Mouse (Mus musculus) MEL (cell line): ENCODE measurements around the gene Ipo13. TPM values are rescaled to one million over a fixed set of nuclear protein-coding genes. Genes with fewer than 3 reads are reported as not detected.

Source experiments
- DNase-seq: peaks from one replicate; pipeline ENCODE4 v3.0.0; 2011; ENCODE audit warnings: low read depth, low spot score
- H3K27ac ChIP-seq: 2 replicates; pipeline ENCODE4 v1.5.1; 2012; ENCODE audit warnings: low read depth, mild to moderate bottlenecking, control low read depth, low read length, moderate library complexity; ENCODE audit not compliant: control insufficient read depth
- H3K27me3 ChIP-seq, 2 experiments: fragments of 150-350 bp in 1 of 2; sonication (generic) in 1 of 2; 2 replicates each; pipeline ENCODE4 v1.6.1; 2012; ENCODE audit warnings: low read length in 2 of 2, mild to moderate bottlenecking in 2 of 2, improper control_type of control experiment in 1 of 2, moderate library complexity in 1 of 2; ENCODE audit not compliant: insufficient read depth in 2 of 2, control insufficient read depth in 1 of 2
- H3K36me3 ChIP-seq, 2 experiments: 2 replicates each; pipeline ENCODE4 v1.6.1; 2012 to 2014; ENCODE audit warnings: low read length in 2 of 2, improper control_type of control experiment in 1 of 2, inconsistent platforms in 1 of 2, mild to moderate bottlenecking in 1 of 2; ENCODE audit not compliant: insufficient read depth in 2 of 2, control insufficient read depth in 1 of 2
- H3K4me1 ChIP-seq, 2 experiments: fragments of 150-350 bp in 1 of 2; sonication (generic) in 1 of 2; 2 replicates each; pipeline ENCODE4 v1.6.1; 2012; ENCODE audit warnings: low read length in 2 of 2, improper control_type of control experiment in 1 of 2, mild to moderate bottlenecking in 1 of 2; ENCODE audit not compliant: insufficient read depth in 2 of 2, control insufficient read depth in 1 of 2
- H3K4me3 ChIP-seq, 2 experiments: fragments of 150-350 bp in 1 of 2; sonication (generic) in 1 of 2; 2 replicates each; pipeline ENCODE4 v1.5.1; 2012; ENCODE audit warnings: low read depth in 2 of 2, low read length in 2 of 2, mild to moderate bottlenecking in 2 of 2, moderate library complexity in 2 of 2, control low read depth in 1 of 2, improper control_type of control experiment in 1 of 2; ENCODE audit not compliant: control insufficient read depth in 1 of 2, insufficient read depth in 1 of 2
- H3K79me2 ChIP-seq: 2 replicates; pipeline ENCODE4 v1.6.1; 2012; ENCODE audit warnings: mild to moderate bottlenecking, low read length, moderate library complexity; ENCODE audit not compliant: control insufficient read depth, poor library complexity, insufficient read depth
- H3K9ac ChIP-seq: 2 replicates; pipeline ENCODE4 v1.6.1; 2012; ENCODE audit warnings: low read depth, mild to moderate bottlenecking, control low read depth, low read length, moderate library complexity; ENCODE audit not compliant: control insufficient read depth, poor library complexity, severe bottlenecking
- H3K9me3 ChIP-seq: fragments of 150-350 bp; sonication (generic); replicated peaks from 2 replicates; pipeline ENCODE4 v1.6.1; 2012; ENCODE audit warnings: mild to moderate bottlenecking, low read length, improper control_type of control experiment, moderate library complexity; ENCODE audit not compliant: insufficient read depth
- BHLHE40 ChIP-seq: IDR thresholded peaks from 2 replicates; pipeline ENCODE4 v1.6.1; 2012; ENCODE audit warnings: low read depth, mild to moderate bottlenecking, inconsistent platforms, low read length, improper control_type of control experiment, borderline replicate concordance
- CHD2 ChIP-seq: IDR thresholded peaks from 2 replicates; pipeline ENCODE4 v1.6.1; 2011; ENCODE audit warnings: low read length, improper control_type of control experiment
- E2F4 ChIP-seq: IDR thresholded peaks from 2 replicates; pipeline ENCODE4 v1.6.1; 2011; ENCODE audit warnings: low read depth, low read length, improper control_type of control experiment, borderline replicate concordance
- GATA1 ChIP-seq: IDR thresholded peaks from 2 replicates; pipeline ENCODE4 v1.6.1; 2011; ENCODE audit warnings: low read depth, low read length, improper control_type of control experiment
- HCFC1 ChIP-seq: IDR thresholded peaks from 2 replicates; pipeline ENCODE4 v1.6.1; 2012; ENCODE audit warnings: low read depth, mild to moderate bottlenecking, inconsistent platforms, low read length, improper control_type of control experiment, moderate library complexity
- KAT2A ChIP-seq: conservative IDR thresholded peaks from 2 replicates; pipeline ENCODE4 v1.6.1; 2012; ENCODE audit warnings: low read depth, low read length, improper control_type of control experiment, inconsistent platforms
- MAFK ChIP-seq: IDR thresholded peaks from 2 replicates; pipeline ENCODE4 v1.6.1; 2011; ENCODE audit warnings: low read depth, mild to moderate bottlenecking, low read length, improper control_type of control experiment, borderline replicate concordance
- MAX ChIP-seq: IDR thresholded peaks from 2 replicates; pipeline ENCODE4 v1.6.1; 2011; ENCODE audit warnings: low read length, improper control_type of control experiment
- MEF2A ChIP-seq: IDR thresholded peaks from 2 replicates; pipeline ENCODE4 v1.6.1; 2014; ENCODE audit warnings: low read depth, mild to moderate bottlenecking, inconsistent platforms, low read length, improper control_type of control experiment; ENCODE audit not compliant: poor library complexity, insufficient replicate concordance, severe bottlenecking; ENCODE audit errors: extremely low read depth
- MXI1 ChIP-seq: IDR thresholded peaks from 2 replicates; pipeline ENCODE4 v1.6.1; 2011; ENCODE audit warnings: mild to moderate bottlenecking, low read depth, low read length, improper control_type of control experiment
- MYC ChIP-seq: IDR thresholded peaks from 2 replicates; pipeline ENCODE4 v1.6.1; 2011; ENCODE audit warnings: low read depth, mild to moderate bottlenecking, low read length, improper control_type of control experiment, moderate library complexity
- RAD21 ChIP-seq: IDR thresholded peaks from 2 replicates; pipeline ENCODE4 v1.6.1; 2011; ENCODE audit warnings: mild to moderate bottlenecking, low read depth, low read length, improper control_type of control experiment
- RCOR1 ChIP-seq: IDR thresholded peaks from 2 replicates; pipeline ENCODE4 v1.6.1; 2012; ENCODE audit warnings: low read depth, mild to moderate bottlenecking, inconsistent platforms, low read length, improper control_type of control experiment
- SIN3A ChIP-seq: IDR thresholded peaks from 2 replicates; pipeline ENCODE4 v1.6.1; 2012; ENCODE audit warnings: low read length, improper control_type of control experiment, inconsistent platforms
- SMC3 ChIP-seq: IDR thresholded peaks from 2 replicates; pipeline ENCODE4 v1.6.1; 2011; ENCODE audit warnings: low read depth, low read length, improper control_type of control experiment
- TBP ChIP-seq: IDR thresholded peaks from 2 replicates; pipeline ENCODE4 v1.8.0; 2011; ENCODE audit warnings: low read depth, low read length, improper control_type of control experiment
- TCF12 ChIP-seq: IDR thresholded peaks from 2 replicates; pipeline ENCODE4 v1.6.1; 2014; ENCODE audit warnings: low read depth, mild to moderate bottlenecking, inconsistent platforms, low read length, improper control_type of control experiment, moderate library complexity
- UBTF ChIP-seq: IDR thresholded peaks from 2 replicates; pipeline ENCODE4 v1.6.1; 2012; ENCODE audit warnings: low read depth, mild to moderate bottlenecking, inconsistent platforms, low read length, improper control_type of control experiment, moderate library complexity, borderline replicate concordance; ENCODE audit not compliant: insufficient read depth
- USF1 ChIP-seq: IDR thresholded peaks from 2 replicates; pipeline ENCODE4 v1.6.1; 2014; ENCODE audit warnings: low read depth, mild to moderate bottlenecking, inconsistent platforms, low read length, improper control_type of control experiment, moderate library complexity
- USF2 ChIP-seq, 2 experiments: IDR thresholded peaks; 2 replicates each; pipeline ENCODE4 v1.6.1; 2011 to 2012; ENCODE audit warnings: improper control_type of control experiment in 2 of 2, low read length in 2 of 2, borderline replicate concordance in 1 of 2, inconsistent platforms in 1 of 2, low read depth in 1 of 2, mild to moderate bottlenecking in 1 of 2; ENCODE audit not compliant: insufficient read depth in 1 of 2
- ZC3H11A ChIP-seq: IDR thresholded peaks from 2 replicates; pipeline ENCODE4 v1.6.1; 2012; ENCODE audit warnings: low read depth, mild to moderate bottlenecking, inconsistent platforms, low read length, improper control_type of control experiment
- ZMIZ1 ChIP-seq: IDR thresholded peaks from 2 replicates; pipeline ENCODE4 v1.6.1; 2012; ENCODE audit warnings: low read depth, mild to moderate bottlenecking, inconsistent platforms, low read length, improper control_type of control experiment, moderate library complexity
- ZNF384 ChIP-seq: IDR thresholded peaks from 2 replicates; pipeline ENCODE4 v1.6.1; 2012; ENCODE audit warnings: low read depth, mild to moderate bottlenecking, inconsistent platforms, low read length, improper control_type of control experiment
- polyA plus RNA-seq, 2 experiments: library from polyadenylated mRNA; stranded (reverse) in 1 of 2; unstranded in 1 of 2; fragments of >175 nt in 1 of 2; fragments of >200 nt in 1 of 2; gene quantifications; 2 replicates each; pipeline versions ENCODE4 v1.2.1 to v1.2.4; 2012; ENCODE audit warnings: low replicate concordance in 2 of 2, low read depth in 1 of 2; ENCODE audit not compliant: insufficient read length in 2 of 2, insufficient read depth in 1 of 2, missing spikeins in 1 of 2
- total RNA-seq: library from RNA; depleted of rRNA; stranded (reverse); fragments of 300-350 nt; gene quantifications from 2 replicates; pipeline ENCODE4 v1.2.3, GENCODE M21; 2012

Ipo13 gene
- total and polyA plus RNA-seq, 3 experiments = 39.5 to 88.0 TPM; not detected in 1

- no peak for TF ChIP-seq GATA1
- no peak for TF ChIP-seq ZNF384
- TF ChIP-seq RAD21 = no peak
- TF ChIP-seq SMC3 = no peak
- TF ChIP-seq UBTF = no peak
- no peak for TF ChIP-seq RCOR1
- Histone ChIP-seq H3K36me3 (no peaks in the 10 kb centered on the region; a peak in 1 of 4 replicates), H3K79me2 (peaks cover 23% of the 10 kb centered on the region), H3K27me3 (no peaks in the 10 kb centered on the region), H3K4me3 (peak overlapping the region; percentile 88 to 91; a peak in 3 of 4 replicates), H3K9ac (peak overlapping the region; percentile 79), H3K27ac (no peak overlapping the region), H3K4me1 (peaks cover 0 to 11% of the 10 kb centered on the region in 2 experiments; a peak in 3 of 4 replicates), H3K9me3 (no peaks in the 10 kb centered on the region)
- DNase-seq = no peak
Measured at GRCm38 (mm10) chr4:117890750-117891149, 24.0 kb downstream of the Ipo13 start.

- H3K9ac ChIP-seq = no peak overlapping the region
- no peak for TF ChIP-seq USF1
- no peak for TF ChIP-seq TBP
- TF ChIP-seq BHLHE40 = no peak
- TF ChIP-seq MAFK = no peak
- no peak for TF ChIP-seq CHD2
- no peak for TF ChIP-seq MXI1
- TF ChIP-seq E2F4 = no peak
- no peak for TF ChIP-seq UBTF
- no peak for TF ChIP-seq RCOR1
- no peak for TF ChIP-seq TCF12
- no peak for TF ChIP-seq ZMIZ1
- H3K4me3 ChIP-seq = no peak overlapping the region
Measured at GRCm38 (mm10) chr4:117890031-117890430, 24.8 kb downstream of the Ipo13 start.

GRCm38 (mm10) chr4:117889471-117889870 lies 25.3 kb downstream of the Ipo13 start:
- Histone ChIP-seq H3K27me3 (no peaks in the 10 kb centered on the region), H3K4me1 (peaks cover 0 to 15% of the 10 kb centered on the region in 2 experiments; a peak in 3 of 4 replicates), H3K27ac (no peak overlapping the region), H3K36me3 (peaks cover 0 to 3% of the 10 kb centered on the region in 2 experiments; a peak in 3 of 4 replicates), H3K79me2 (peaks cover 25% of the 10 kb centered on the region), H3K4me3 (no peak overlapping the region), H3K9me3 (no peaks in the 10 kb centered on the region), H3K9ac (no peak overlapping the region)
- TF ChIP-seq USF2 (IDR thresholded peaks at IDR 0.05; ENCODE audit: borderline replicate concordance in 1 of 2, insufficient read depth in 1 of 2, low read depth in 1 of 2, low read length in 2 of 2) (no peak), MYC (no peak), HCFC1 (no peak), KAT2A (no peak), TCF12 (no peak), CHD2 (no peak), MAX (no peak), UBTF (no peak), ZC3H11A (no peak), ZNF384 (no peak), MEF2A (no peak), E2F4 (no peak), SIN3A (no peak)
- no peak for DNase-seq

More at GRCm38 (mm10) chr4:117890031-117890430, 24.8 kb downstream of the Ipo13 start:
- no peaks in the 10 kb centered on the region for H3K27me3 ChIP-seq
- H3K9me3 ChIP-seq = no peaks in the 10 kb centered on the region
- H3K79me2 ChIP-seq = peaks cover 25% of the 10 kb centered on the region
- H3K27ac ChIP-seq = no peak overlapping the region
- H3K36me3 ChIP-seq = peaks cover 0 to 3% of the 10 kb centered on the region in 2 experiments; a peak in 3 of 4 replicates
- no peak for DNase-seq
- H3K4me1 ChIP-seq = peaks cover 0 to 15% of the 10 kb centered on the region in 2 experiments; a peak in 3 of 4 replicates
